Mouse (Mus musculus) right cerebral cortex, postnatal 36 days (tissue): ENCODE measurements around the gene Spata17.

Experiments used
- DNase-seq, 2 experiments: peaks; one replicate each; pipeline ENCODE4 v3.0.0; 2022; ENCODE audit warnings: low spot score in 2 of 2, mixed read lengths in 1 of 2

Spata17 gene

DNA sequence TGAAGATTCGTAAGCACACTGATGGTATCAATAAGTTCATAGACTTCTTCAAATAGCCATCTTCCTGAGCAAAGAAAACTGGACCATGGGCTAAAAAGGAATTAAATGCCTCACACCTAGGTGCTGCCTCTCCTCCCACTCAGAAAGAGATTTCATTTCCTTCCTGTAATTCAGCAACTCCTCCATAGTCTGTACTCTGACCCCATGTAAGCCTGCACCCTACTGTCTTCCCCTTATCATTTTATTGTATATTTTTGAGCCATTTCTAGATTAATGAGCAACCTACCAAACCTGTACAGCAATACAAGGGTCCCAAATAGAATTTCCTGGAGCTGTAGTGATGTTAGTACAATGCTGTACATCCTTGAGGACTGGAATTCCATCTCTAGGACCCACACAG, 211.0 kb downstream of the Spata17 start:
- DNase-seq, result no peak

- DNase-seq, result no peak
These were observed 211.8 kb downstream of the Spata17 start for GRCm38 (mm10) chr1:187003441-187003861.

DNA sequence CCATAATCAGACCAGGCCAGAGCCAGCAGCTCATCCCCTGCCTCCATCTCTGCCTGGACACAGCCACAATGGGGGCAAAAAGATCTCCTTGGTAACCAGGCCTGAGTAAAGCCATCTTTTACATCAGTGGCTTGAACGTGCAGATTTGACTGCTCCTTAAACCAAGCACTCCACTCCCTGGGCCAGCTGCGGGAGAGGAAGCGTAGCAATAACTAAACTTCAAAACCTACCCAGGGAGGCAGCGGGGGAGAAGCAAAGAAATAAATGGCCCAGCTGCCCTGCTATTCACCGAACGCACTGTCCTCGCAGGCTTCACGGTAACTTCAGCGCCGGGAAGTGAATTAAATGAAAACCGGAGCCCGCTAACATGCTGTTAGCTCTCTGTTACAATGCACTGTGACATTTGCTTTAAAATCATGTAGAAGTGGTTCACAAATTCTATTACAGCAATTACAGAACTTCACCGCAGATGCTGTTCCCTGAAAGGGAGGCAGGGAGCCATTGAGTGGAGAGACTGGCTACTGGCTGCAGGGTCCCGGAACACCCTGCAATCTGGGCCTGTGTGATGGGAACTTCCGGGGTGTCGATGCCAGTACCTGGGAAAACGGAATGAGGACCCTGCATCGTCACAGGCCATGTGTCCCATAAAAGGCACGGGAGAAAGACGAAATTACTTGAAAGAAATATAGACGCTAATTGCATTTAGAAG, 217.5 kb downstream of the Spata17 start:
- DNase-seq, result no peak
